Mouse (Mus musculus) T-helper 17 cell (primary cell): Measurements from ENCODE around the gene Slc44a5.

Experiments used
- in situ Hi-C, 2 experiments: fragments of 300-600 bp; cut with MboI, MseI; formaldehyde crosslinking; loops; 1 replicate in 1 of 2; 2 replicates in 1 of 2; pipeline ENCODE4 v1.15.1; 2025; ENCODE audit warnings: high pct_unique_total_duplicates in 2 of 2

Gene Slc44a5

GRCm38 (mm10) chr3:154292126-154292525 lies 318.9 kb downstream of the Slc44a5 start:
- in situ Hi-C loops: no loop called here

DNA sequence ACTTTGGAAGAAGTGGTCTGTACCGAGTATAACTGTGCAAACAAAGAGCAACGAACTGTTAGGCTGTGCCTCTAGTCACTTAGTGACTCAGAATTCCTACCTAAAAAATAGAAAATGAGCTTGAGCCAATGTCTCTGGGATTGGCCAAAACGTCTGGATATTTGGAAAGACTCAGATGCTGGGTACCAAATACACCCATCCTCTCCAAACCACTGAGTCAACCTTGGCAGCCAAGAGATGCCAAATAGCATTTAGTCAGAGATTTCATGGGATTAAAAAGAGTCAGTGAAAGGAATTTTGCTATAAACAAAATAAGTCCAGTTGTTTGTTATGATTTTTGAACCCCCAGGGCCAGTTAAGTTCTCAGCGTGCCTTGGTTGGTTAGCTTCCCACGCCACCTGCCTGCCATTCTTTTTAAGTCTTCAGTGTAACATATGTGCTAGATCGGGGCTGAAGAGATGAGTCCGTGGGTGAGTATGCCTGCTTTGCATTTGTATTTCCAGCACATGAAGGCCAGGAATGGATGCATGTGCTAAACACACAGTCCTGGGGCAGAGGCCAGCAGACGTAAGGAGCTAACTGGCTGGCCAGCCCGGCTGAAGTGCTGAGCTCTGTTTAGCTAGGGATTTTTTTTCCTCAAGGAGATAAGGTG lies 320.7 kb downstream of the Slc44a5 start:
- in situ Hi-C loops: no loop called here

- in situ Hi-C loops: no loop called here
Measured at GRCm38 (mm10) chr3:154294924-154295834, 321.9 kb downstream of the Slc44a5 start.

GRCm38 (mm10) chr3:154297499-154297898 lies 324.3 kb downstream of the Slc44a5 start:
- in situ Hi-C loops: no loop called here

- in situ Hi-C loops: no loop called here
Measured at GRCm38 (mm10) chr3:154298490-154298889, 325.3 kb downstream of the Slc44a5 start.

GRCm38 (mm10) chr3:154300006-154300405 lies 326.8 kb downstream of the Slc44a5 start:
- in situ Hi-C loops: no loop called here

DNA sequence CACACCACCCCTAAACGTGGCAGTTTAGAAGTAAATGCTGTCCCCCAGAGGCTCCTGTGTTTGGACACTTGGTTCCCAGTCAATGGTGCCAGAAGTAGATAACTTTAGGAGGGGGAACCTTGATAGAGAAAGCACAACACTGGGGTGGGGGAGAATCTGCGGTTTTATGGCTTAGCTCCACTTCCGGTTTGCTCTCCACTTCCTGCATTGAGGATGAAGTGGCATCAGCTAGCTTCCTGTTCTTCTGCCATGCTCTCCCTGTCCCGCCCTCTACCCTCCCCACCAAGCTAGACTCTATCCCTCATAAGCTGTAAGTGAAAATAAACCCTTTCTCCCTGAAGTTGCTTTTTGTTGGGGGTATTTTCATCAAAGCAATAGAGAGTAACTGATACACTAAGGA lies 327.9 kb downstream of the Slc44a5 start:
- in situ Hi-C loops: no loop called here

DNA sequence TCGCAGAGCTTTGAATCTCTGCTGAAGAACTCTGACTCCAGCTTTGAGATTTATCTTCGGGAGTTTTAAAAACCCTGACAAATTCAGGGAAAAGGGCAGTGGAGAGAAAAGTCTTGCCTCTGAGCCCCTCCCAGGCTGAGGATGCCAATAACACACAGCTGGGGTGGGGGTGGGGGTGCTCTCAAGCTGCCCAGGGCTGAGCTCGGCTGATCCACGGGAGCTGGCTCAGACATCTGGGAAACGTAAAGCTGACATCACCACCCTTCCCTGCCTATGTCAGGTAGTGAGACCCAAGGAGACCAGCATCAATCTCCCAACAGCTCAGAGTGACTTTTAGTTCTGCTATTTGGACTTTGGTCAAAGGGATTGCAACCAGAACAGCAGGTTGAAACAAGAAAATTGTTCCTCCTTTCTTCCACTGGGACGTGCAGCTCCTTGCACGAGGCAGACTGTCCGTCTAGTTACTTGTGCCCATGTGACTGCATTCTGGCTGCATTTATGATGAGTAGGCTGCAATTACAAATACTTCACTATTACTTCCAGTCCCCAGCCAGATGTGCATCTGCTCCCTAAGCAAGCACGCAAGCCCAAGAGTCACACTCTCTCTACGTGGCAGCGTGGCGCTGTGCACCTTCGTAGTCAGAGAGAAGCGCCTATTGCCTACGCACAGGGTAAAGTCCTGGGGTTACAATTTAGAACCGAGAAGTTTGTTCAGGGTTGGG lies 332.1 kb downstream of the Slc44a5 start:
- in situ Hi-C loops: no loop called here

GRCm38 (mm10) chr3:154317651-154318248 lies 344.5 kb downstream of the Slc44a5 start:
- in situ Hi-C loops: no loop called here
